Mouse (Mus musculus): ENCODE results near the gene Wipf2. TPM values are rescaled to one million over a fixed set of nuclear protein-coding genes. Genes with fewer than 3 reads are reported as not detected.

Wipf2 gene
- polyA plus RNA-seq, 1 experiment = 11.3 TPM

DNA sequence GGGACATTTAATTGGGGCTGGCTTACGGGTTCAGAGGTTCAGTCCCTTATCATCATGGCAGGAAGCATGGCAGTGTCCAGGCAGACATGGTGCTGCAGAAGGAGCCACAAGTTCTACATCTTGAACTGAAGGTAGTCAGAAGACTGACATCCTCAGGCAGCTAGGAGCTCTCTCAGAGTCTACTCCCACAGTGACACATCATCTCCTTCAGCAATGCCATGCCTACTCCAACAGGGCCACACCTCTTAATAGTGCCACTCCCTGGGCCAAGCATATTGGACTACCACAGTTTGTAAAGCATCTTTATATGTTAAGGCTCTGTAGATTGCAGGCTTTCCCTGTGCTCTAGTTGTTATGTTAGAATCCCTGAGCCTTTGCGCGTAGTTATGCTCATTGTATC lies 24.3 kb downstream of the Wipf2 start:
- Histone ChIP-seq H3K4me3 (replicated peaks; ENCODE audit: control insufficient read depth, low read depth, low read length) (no peak overlapping the region), H3K4me1 (ENCODE audit: control insufficient read depth, insufficient read depth, low read length) (no peaks in the 10 kb centered on the region; the same call in 1 of the 2 replicates), H3K27ac (ENCODE audit: control insufficient read depth, insufficient read depth, low read depth, low read length, poor library complexity) (no peak overlapping the region)
- WGBS = 94% methylated on average over 3 of the region's 3 CpGs
- no peak for TF ChIP-seq POLR2A (IDR thresholded peaks at IDR 0.05; ENCODE audit: borderline replicate concordance, control insufficient read depth, low read depth, low read length)
- TF ChIP-seq CTCF (IDR thresholded peaks at IDR 0.05; ENCODE audit: control insufficient read depth, insufficient read depth, low read length) = no peak

DNA sequence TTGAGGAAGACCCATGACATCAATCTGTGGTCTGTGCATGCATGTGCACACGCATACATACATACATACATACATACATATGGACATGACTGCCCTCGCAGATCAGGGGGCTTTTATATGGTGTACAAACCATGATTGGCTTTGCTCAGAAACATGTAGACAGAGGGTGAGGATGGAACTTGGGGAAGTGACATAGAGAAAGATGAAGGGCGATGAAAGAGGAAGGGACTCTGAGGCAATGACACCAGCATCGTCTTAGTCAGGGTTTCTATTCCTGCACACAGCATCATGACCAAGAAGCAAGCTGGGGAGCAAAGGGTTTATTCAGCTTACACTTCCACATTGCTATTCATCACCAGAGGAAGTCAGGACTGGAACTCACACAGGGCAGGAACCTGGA lies 25.6 kb downstream of the Wipf2 start:
- 72% methylated on average over 4 of the region's 4 CpGs for WGBS
- TF ChIP-seq CTCF (IDR thresholded peaks at IDR 0.05; ENCODE audit: control insufficient read depth, insufficient read depth, low read length) (no peak), POLR2A (IDR thresholded peaks at IDR 0.05; ENCODE audit: borderline replicate concordance, control insufficient read depth, low read depth, low read length) (no peak)
- Histone ChIP-seq H3K4me1 (ENCODE audit: control insufficient read depth, insufficient read depth, low read length) (no peaks in the 10 kb centered on the region; the same call in 1 of the 2 replicates), H3K4me3 (replicated peaks; ENCODE audit: control insufficient read depth, low read depth, low read length) (no peak overlapping the region), H3K27ac (ENCODE audit: control insufficient read depth, insufficient read depth, low read depth, low read length, poor library complexity) (no peak overlapping the region)

DNA sequence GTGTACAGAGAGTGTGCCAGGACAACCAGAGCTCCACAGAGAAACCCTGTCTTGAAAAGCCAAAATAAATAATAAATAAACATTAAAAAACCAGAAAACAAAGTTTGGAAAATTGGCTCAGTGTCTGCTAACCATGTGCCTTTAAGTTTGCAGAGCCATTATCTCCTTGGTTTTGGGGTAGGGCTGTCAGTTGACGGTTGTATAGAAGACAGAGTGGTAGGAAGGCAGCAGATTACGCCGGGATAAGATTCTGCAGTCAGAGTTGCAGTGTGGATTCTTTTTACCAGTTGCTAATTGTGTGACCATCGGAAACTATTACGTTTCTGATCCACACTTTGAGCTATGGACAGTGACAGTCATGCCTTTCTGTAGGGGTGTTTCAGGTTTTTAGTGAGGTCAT lies 26.5 kb downstream of the Wipf2 start:
- WGBS = 69% methylated on average over 5 of the region's 5 CpGs
- no peak overlapping the region for H3K4me3 ChIP-seq (replicated peaks; ENCODE audit: control insufficient read depth, low read depth, low read length)
- H3K4me1 ChIP-seq (ENCODE audit: control insufficient read depth, insufficient read depth, low read length) = no peaks in the 10 kb centered on the region; the same call in 1 of the 2 replicates
- H3K27ac ChIP-seq (ENCODE audit: control insufficient read depth, insufficient read depth, low read depth, low read length, poor library complexity) = no peak overlapping the region
- TF ChIP-seq CTCF (IDR thresholded peaks at IDR 0.05; ENCODE audit: control insufficient read depth, insufficient read depth, low read length) (no peak), POLR2A (IDR thresholded peaks at IDR 0.05; ENCODE audit: borderline replicate concordance, control insufficient read depth, low read depth, low read length) (no peak)

DNA sequence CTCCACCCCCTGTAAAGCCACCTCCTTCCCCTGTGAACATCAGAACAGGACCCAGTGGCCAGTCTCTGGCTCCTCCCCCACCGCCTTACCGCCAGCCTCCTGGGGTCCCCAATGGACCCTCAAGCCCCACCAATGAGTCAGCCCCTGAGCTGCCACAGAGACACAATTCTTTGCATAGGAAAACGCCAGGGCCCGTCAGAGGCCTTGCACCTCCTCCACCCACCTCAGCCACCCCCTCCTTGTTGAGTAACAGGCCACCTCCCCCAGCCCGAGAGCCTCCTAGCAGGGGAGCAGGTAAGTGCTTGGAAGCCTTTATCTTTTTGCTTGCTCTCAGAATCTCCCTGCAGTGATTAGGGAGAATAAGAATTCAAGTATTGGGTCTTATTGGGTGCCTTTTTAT lies 29.0 kb downstream of the Wipf2 start:
- Histone ChIP-seq H3K4me1 (ENCODE audit: control insufficient read depth, insufficient read depth, low read length) (no peaks in the 10 kb centered on the region; the same call in 1 of the 2 replicates), H3K27ac (ENCODE audit: control insufficient read depth, insufficient read depth, low read depth, low read length, poor library complexity) (no peak overlapping the region), H3K4me3 (replicated peaks; ENCODE audit: control insufficient read depth, low read depth, low read length) (no peak overlapping the region)
- TF ChIP-seq POLR2A (IDR thresholded peaks at IDR 0.05; ENCODE audit: borderline replicate concordance, control insufficient read depth, low read depth, low read length) = no peak
- no peak for TF ChIP-seq CTCF (IDR thresholded peaks at IDR 0.05; ENCODE audit: control insufficient read depth, insufficient read depth, low read length)
- WGBS = 91% methylated on average over 5 of the region's 5 CpGs

DNA sequence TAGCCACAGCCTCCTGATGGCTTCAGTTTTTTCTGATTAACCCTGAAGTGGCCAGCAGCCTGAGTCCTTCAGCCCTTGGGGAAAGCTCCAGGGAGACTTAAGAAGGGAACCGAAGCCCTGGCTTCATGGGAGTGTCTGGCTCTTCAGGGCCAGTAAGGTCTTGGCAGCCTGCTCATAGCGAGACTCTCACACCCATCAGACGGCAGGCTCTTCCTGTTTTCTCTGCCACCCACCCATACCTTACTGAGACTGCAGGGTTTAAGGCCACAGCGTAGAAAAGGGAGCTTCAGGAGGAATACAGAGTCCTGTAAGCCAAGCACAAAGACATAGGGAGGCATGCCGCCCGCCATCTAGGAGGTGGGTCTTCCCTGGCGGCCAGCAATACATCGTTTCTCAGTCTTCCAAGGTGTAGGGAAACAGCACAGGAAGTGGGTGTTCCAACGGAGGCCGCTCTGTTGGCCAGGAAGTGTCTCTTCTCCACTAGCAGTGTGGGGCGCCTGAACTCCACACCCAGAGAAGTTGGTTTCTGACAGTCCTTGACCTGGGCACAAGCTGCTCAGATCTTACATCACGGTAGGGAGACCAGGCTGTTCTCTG lies 37.2 kb downstream of the Wipf2 start:
- no peaks in the 10 kb centered on the region; the same call in 1 of the 2 replicates for H3K4me1 ChIP-seq (ENCODE audit: control insufficient read depth, insufficient read depth, low read length)
- peak; percentile 5; the same call in 1 of the 2 replicates for TF ChIP-seq CTCF (IDR thresholded peaks at IDR 0.05; ENCODE audit: control insufficient read depth, insufficient read depth, low read length)
- no peak for TF ChIP-seq POLR2A (IDR thresholded peaks at IDR 0.05; ENCODE audit: borderline replicate concordance, control insufficient read depth, low read depth, low read length)

DNA sequence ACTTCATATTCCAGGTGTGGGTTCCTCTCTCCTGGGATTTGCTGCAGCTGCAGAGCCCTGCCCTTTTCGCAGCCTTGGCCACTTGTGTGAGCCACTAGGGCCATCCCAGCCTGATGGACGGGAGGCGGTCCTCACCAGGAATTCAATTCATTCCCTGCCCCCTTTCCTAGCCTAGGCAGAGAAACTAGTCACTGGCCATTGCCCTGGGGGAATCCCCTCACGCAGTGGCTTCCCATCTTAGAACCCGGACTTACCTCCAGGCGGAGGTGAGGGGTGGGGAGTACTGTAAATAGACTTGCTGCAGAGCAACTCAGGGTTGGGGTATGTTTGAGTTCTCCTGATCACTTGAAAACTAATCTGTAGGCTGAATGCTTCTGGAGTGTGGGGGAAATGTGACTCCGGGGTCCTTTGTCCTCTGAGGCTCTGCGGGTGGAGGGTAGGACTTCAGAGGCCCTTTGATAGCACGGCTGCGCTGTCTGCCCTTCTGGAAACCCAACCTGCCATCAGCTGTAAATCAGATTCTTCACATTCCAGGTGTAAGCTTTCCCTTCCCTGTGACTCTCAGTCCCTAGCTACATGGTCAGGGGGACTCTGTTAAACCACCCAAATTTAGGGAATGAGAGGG lies 39.3 kb downstream of the Wipf2 start:
- Histone ChIP-seq H3K27ac (ENCODE audit: control insufficient read depth, insufficient read depth, low read depth, low read length, poor library complexity) (no peak overlapping the region), H3K4me3 (replicated peaks; ENCODE audit: control insufficient read depth, low read depth, low read length) (no peak overlapping the region), H3K4me1 (ENCODE audit: control insufficient read depth, insufficient read depth, low read length) (no peaks in the 10 kb centered on the region; the same call in 1 of the 2 replicates)
- 89% methylated on average over 10 of the region's 10 CpGs for WGBS
- TF ChIP-seq POLR2A (IDR thresholded peaks at IDR 0.05; ENCODE audit: borderline replicate concordance, control insufficient read depth, low read depth, low read length) (no peak), CTCF (IDR thresholded peaks at IDR 0.05; ENCODE audit: control insufficient read depth, insufficient read depth, low read length) (no peak)

More for the DNA sequence above, 37.2 kb downstream of the Wipf2 start:
- 12% methylated on average over 12 of the region's 12 CpGs for WGBS
- peak overlapping the region; percentile 71 for H3K27ac ChIP-seq (ENCODE audit: control insufficient read depth, insufficient read depth, low read depth, low read length, poor library complexity)
- H3K4me3 ChIP-seq (replicated peaks; ENCODE audit: control insufficient read depth, low read depth, low read length) = no peak overlapping the region

DNA sequence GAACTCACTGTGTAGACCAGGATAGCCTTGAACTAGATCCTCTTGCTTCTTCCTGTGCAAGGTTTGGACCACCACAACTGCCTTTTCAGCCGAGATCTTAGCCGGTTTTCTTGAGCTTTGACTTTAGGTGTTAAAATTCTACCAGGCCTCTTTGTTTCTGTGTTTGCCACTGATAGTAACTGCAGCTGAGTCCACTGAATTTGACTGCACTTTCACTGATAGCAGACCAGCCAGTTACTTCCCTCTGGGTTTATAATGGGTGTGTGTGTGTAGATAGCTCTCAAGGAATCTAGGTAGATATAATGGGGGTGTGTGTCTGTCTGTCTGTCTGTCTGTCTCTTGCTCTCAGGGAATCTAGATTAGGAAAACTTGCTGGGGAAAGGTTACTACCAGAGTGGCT lies 41.1 kb downstream of the Wipf2 start:
- WGBS = 56% methylated on average over 2 of the region's 2 CpGs
- TF ChIP-seq CTCF (IDR thresholded peaks at IDR 0.05; ENCODE audit: control insufficient read depth, insufficient read depth, low read length) = no peak
- TF ChIP-seq POLR2A (IDR thresholded peaks at IDR 0.05; ENCODE audit: borderline replicate concordance, control insufficient read depth, low read depth, low read length) = no peak
- peaks cover 2% of the 10 kb centered on the region; the same call in 1 of the 2 replicates for H3K4me1 ChIP-seq (ENCODE audit: control insufficient read depth, insufficient read depth, low read length)
- peak overlapping the region; percentile 76 for H3K27ac ChIP-seq (ENCODE audit: control insufficient read depth, insufficient read depth, low read depth, low read length, poor library complexity)
- no peak overlapping the region for H3K4me3 ChIP-seq (replicated peaks; ENCODE audit: control insufficient read depth, low read depth, low read length)

DNA sequence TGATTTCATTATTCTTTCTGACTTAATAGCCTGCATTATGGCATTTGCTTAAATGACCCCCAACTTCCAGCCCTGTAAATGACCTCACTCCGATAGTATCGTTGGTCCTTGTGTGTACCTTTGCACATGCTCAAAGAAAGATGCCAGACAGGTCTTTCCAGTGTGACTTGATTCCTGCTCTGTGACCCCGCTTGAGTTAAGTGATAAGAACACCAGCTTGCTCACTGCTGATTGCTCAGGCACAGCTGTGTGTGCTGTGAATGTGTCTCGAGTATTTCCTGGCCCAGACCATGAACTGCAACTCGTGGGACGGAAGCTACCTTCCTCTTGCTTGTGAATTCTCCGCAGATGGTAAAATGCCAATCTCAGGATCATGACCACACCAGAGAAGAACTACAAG lies 41.6 kb downstream of the Wipf2 start:
- TF ChIP-seq CTCF (IDR thresholded peaks at IDR 0.05; ENCODE audit: control insufficient read depth, insufficient read depth, low read length) = no peak
- no peak for TF ChIP-seq POLR2A (IDR thresholded peaks at IDR 0.05; ENCODE audit: borderline replicate concordance, control insufficient read depth, low read depth, low read length)
- Histone ChIP-seq H3K4me1 (ENCODE audit: control insufficient read depth, insufficient read depth, low read length) (peaks cover 2% of the 10 kb centered on the region; the same call in 1 of the 2 replicates), H3K4me3 (replicated peaks; ENCODE audit: control insufficient read depth, low read depth, low read length) (no peak overlapping the region), H3K27ac (ENCODE audit: control insufficient read depth, insufficient read depth, low read depth, low read length, poor library complexity) (no peak overlapping the region)
- WGBS = 48% methylated on average over 7 of the region's 7 CpGs
